8 mouse cellular contexts compared by ENCODE assay signal in the genomic region with DNA sequence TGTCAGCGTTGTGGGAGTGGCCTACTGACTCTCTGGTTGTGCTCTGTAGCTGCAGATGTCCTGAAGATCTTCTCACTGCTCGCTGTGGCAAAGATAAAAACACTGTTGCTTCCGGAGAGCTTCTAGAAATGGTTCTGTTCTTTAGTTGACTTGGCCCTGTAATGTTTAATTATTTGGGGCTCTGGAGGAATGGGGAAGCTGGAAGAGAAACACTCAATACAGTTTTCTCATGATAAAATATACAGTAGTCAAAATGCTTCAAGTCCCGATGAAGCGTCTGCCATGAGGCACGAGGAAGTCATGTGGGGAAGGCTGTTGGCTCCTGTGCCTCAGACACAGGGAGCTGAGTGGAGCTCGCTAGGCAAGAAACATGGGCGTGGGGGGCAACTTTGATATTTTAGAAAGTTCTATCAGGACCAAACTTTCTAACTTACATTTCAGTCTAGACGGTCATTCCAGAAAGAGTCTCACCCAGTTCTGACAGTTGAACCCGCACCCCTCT. TPM values are rescaled to one million over a fixed set of nuclear protein-coding genes. Genes with fewer than 3 reads are reported as not detected.
DNase-seq lines count a peak whose midpoint lies in the region; ATAC-seq and TF ChIP-seq lines count a peak whose summit lies in the region.

No protein-coding gene starts in this region.

- no peaks in the 10 kb centered on the region for H3K27me3 ChIP-seq in heart, postnatal 0 days (ENCODE audit: control insufficient read depth, insufficient read depth, low read length)

- WGBS in heart, postnatal 0 days, result 33% methylated on average over 10 of the region's 10 CpGs

- no peaks in the 10 kb centered on the region for H3K36me3 ChIP-seq in heart, postnatal 0 days (replicated peaks; ENCODE audit: control insufficient read depth, insufficient read depth, low read length)

- H3K9ac ChIP-seq in heart, postnatal 0 days (replicated peaks; ENCODE audit: low read depth, low read length), result no peak overlapping the region; the same call in 1 of the 2 replicates

- H3K27ac ChIP-seq in heart, postnatal 0 days (ENCODE audit: low read depth), result peak overlapping the region; percentile 68

- peak; percentile 10 for DNase-seq in kidney, postnatal 14 days
- no peak for DNase-seq in kidney, postnatal 25 days
- DNase-seq in c-Kit-positive CD71-positive TER-119-positive erythroid progenitor cells, embryonic 14.5 days (ENCODE audit: low spot score), result peak; percentile 53
- peak; percentile 49 for DNase-seq in heart, postnatal 0 days (ENCODE audit: low spot score)
- DNase-seq in adrenal gland, postnatal 36 days, result no peak
- no peak for DNase-seq in adrenal gland, adult (ENCODE audit: inconsistent age in 2 of 2, low spot score in 1 of 2)

- no peak for TF ChIP-seq CTCF in heart, postnatal 0 days (IDR thresholded peaks at IDR 0.05; ENCODE audit: low read depth)

- ATAC-seq in heart, postnatal 0 days (ENCODE audit: insufficient read depth, low read depth), result peak; percentile 53; the same call in 1 of the 2 replicates
- ATAC-seq in megakaryocyte, adult 5-6 weeks (ENCODE audit: poor library complexity, severe bottlenecking), result peak; percentile 53
- ATAC-seq in cerebellum, adult (ENCODE audit: insufficient number of reproducible peaks, low FRiP score, low TSS enrichment), result no peak

- peak overlapping the region; percentile 5; the same call in 1 of the 2 replicates for H3K4me2 ChIP-seq in heart, postnatal 0 days (ENCODE audit: low read depth, low read length)

- no peaks in the 10 kb centered on the region for H3K9me3 ChIP-seq in heart, postnatal 0 days (replicated peaks; ENCODE audit: control insufficient read depth, low read length)

- no peak overlapping the region for H3K4me3 ChIP-seq in heart, postnatal 0 days (ENCODE audit: low read depth, low read length)

- no peak for TF ChIP-seq EP300 in heart, postnatal 0 days (IDR thresholded peaks at IDR 0.05; ENCODE audit: low read depth)

- H3K4me1 ChIP-seq in heart, postnatal 0 days (ENCODE audit: control insufficient read depth, insufficient read depth), result peaks cover 22% of the 10 kb centered on the region

RNA-seq across cellular contexts. Expression of a gene that starts 49.8 kb away (rescaled TPM):
- total RNA-seq in heart, postnatal 0 days (2014; rRNA removed; ENCODE audit: low replicate concordance), result 0.65 TPM in 1 of 2 replicates, not detected in the other
- 0.16 and 0.23 TPM in 2 replicates for polyA plus RNA-seq in heart, postnatal 0 days (2015; fragmentation: Nextera tagmentation; extraction: Ambion mirVana)
- total RNA-seq in megakaryocyte, adult 5-6 weeks (2015), result 0.25 TPM in 1 of 2 replicates, not detected in the other
- not detected in 2 replicates for total RNA-seq in megakaryocyte, adult 5-6 weeks (2017)
- total RNA-seq in adrenal gland, postnatal 36 days (2021), result not detected

RNA-seq across cellular contexts. Expression of a gene that starts 50.3 kb away (rescaled TPM):
- 23.8 and 23.9 TPM in 2 replicates for total RNA-seq in heart, postnatal 0 days (2014; rRNA removed; ENCODE audit: low replicate concordance)
- 38.0 and 40.5 TPM in 2 replicates for polyA plus RNA-seq in heart, postnatal 0 days (2015; fragmentation: Nextera tagmentation; extraction: Ambion mirVana)
- total RNA-seq in megakaryocyte, adult 5-6 weeks (2015), result 96.0 and 106 TPM in 2 replicates
- 60.5 and 61.5 TPM in 2 replicates for total RNA-seq in megakaryocyte, adult 5-6 weeks (2017)
- total RNA-seq in adrenal gland, postnatal 36 days (2021), result 10 to 100 TPM; 13.3 to 17.5 TPM

Comparison
In these comparisons a context has a peak if more than half of its experiments do, and no peak if none do; other contexts are left out.
1. DNase-seq: peak in kidney, postnatal 14 days (single experiment), c-Kit-positive CD71-positive TER-119-positive erythroid progenitor cells, embryonic 14.5 days (single experiment) and heart, postnatal 0 days (single experiment); none in kidney, postnatal 25 days (0 of 2), adrenal gland, postnatal 36 days (0 of 2) and adrenal gland, adult (0 of 2).